Mouse (Mus musculus): ENCODE data around the gene Spaca1. TPM values are rescaled to one million over a fixed set of nuclear protein-coding genes. Genes with fewer than 3 reads are reported as not detected.
"Not testable (repeated sequence)": the region's sequence is repeated elsewhere in the genome, so short reads cannot be mapped to it uniquely, and the experiment has no call there.

The Spaca1 gene
- polyA plus RNA-seq (2014; fragmentation: Nextera tagmentation; extraction: Ambion mirVana), result 0.36 and 1.1 TPM in 2 replicates

DNA sequence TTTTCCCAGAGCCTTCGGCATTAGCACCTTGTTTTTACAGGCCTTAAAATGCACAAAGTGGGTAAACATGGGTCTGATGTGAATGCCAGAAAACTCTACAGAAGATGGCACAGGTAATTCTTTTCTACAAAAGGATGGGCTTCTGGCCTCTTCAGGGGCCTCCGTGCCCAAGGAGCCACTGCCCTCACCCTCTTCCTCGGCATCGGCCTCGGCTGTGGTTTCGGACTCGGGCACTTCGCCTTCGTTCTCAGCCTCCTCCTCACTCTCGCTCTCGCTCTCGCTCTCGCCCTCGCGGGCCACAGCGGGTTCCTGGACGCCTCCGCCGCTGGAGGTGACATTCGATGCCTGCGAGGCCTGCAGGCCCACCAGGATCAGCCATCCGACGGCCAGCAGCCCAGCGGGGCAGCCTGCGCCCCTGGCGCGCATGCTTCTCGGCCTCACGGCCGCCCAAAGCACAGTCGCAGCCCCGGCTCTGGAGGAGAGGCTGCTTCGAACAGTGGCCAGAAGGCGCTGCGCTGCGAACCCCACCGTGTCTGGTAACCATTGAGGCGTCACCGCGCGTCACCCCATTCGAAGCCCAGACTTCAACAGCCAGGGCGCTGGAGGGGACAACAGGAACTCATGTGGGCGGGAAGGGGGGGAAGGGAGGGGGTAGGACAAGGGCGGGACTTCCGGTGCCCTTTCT lies at the start of gene Spaca1:
Gene Spaca1 (minus strand): TSS at position 621 of the 685 bp plus-strand sequence.
- DNase-seq, result peak; percentile 26
- no peak within 1 kb of the TSS for H3K27ac ChIP-seq (replicated peaks; ENCODE audit: low read depth, low read length)
- H3K36me3 ChIP-seq (ENCODE audit: control insufficient read depth, insufficient read depth, low read length), result no peaks in the 10 kb centered on the region
- H3K4me1 ChIP-seq (ENCODE audit: control insufficient read depth, insufficient read depth, low read length), result 0 out of 2 replicates have a peak, but pooled peaks cover 4% of the 10 kb centered on the region
- 34% methylated on average over 46 of the region's 46 CpGs for WGBS
- no peak for ATAC-seq (ENCODE audit: low FRiP score, low TSS enrichment)
- peak within 1 kb of the TSS; percentile 53 for H3K4me2 ChIP-seq (ENCODE audit: low read length)
- no peaks in the 10 kb centered on the region for H3K27me3 ChIP-seq (ENCODE audit: control insufficient read depth, insufficient read depth, low read length)
- H3K4me3 ChIP-seq (replicated peaks; ENCODE audit: low read depth, low read length), result peak within 1 kb of the TSS; percentile 24
- peak within 1 kb of the TSS; percentile 29; the same call in 1 of the 2 replicates for H3K9ac ChIP-seq (replicated peaks; ENCODE audit: low read length)
- H3K9me3 ChIP-seq (ENCODE audit: control insufficient read depth, low read length), result no peaks in the 10 kb centered on the region

DNA sequence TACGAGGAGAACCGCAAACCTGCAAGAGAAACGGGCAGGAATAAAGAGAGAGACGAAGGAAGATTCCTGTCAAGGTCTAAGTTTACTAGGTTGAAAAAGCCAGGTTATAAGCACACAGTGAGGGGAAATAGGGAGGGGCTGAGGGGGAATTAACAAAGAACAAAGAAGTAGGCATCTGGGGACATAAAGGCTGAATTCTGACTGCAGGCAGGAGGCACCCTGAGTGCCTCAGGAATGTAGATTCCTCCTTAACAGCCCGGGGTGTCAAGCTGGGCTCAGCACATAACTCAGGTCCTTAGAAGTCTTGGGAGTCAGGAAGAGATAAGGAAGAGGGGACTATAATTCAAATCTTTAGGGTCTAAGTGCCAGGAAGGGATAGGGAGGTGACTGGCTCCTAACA lies 37.3 kb upstream of the Spaca1 start:
- not testable (repeated sequence) for H3K4me2 ChIP-seq (ENCODE audit: low read length); ATAC-seq (ENCODE audit: low FRiP score, low TSS enrichment); H3K36me3 ChIP-seq (ENCODE audit: control insufficient read depth, insufficient read depth, low read length); H3K9ac ChIP-seq (replicated peaks; ENCODE audit: low read length); H3K4me1 ChIP-seq (ENCODE audit: control insufficient read depth, insufficient read depth, low read length); H3K27me3 ChIP-seq (ENCODE audit: control insufficient read depth, insufficient read depth, low read length); H3K9me3 ChIP-seq (ENCODE audit: control insufficient read depth, low read length); H3K4me3 ChIP-seq (replicated peaks; ENCODE audit: low read depth, low read length); DNase-seq; H3K27ac ChIP-seq (replicated peaks; ENCODE audit: low read depth, low read length)
- 91% methylated on average over 5 of the region's 5 CpGs for WGBS

DNA sequence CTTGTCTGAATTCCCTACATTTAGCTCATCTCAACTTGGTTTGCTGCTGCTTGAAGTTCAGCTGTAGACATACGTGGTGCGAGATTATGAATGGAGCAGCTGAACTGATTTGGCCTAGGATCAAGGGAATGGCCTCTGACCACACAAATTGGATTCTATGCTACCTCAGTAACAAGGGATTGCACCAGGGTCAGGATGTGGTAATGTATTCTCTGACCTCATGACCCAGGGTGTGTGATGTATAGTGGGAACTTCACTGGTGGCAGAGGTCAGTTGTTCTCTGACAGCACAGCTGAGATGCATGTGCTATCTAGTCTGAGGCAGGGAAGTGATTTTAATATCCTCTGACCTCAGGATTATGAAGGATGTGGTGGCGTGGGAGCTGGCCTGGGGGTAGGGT lies 31.1 kb upstream of the Spaca1 start:
- 82% methylated on average over 3 of the region's 3 CpGs for whole genome bisulfite sequencing
- Histone ChIP-seq H3K36me3 (ENCODE audit: control insufficient read depth, insufficient read depth, low read length) (no peaks in the 10 kb centered on the region), H3K4me1 (ENCODE audit: control insufficient read depth, insufficient read depth, low read length) (no peaks in the 10 kb centered on the region), H3K9me3 (ENCODE audit: control insufficient read depth, low read length) (no peaks in the 10 kb centered on the region), H3K4me2 (ENCODE audit: low read length) (no peak overlapping the region), H3K4me3 (replicated peaks; ENCODE audit: low read depth, low read length) (no peak overlapping the region), H3K9ac (replicated peaks; ENCODE audit: low read length) (no peak overlapping the region), H3K27me3 (ENCODE audit: control insufficient read depth, insufficient read depth, low read length) (no peaks in the 10 kb centered on the region), H3K27ac (replicated peaks; ENCODE audit: low read depth, low read length) (no peak overlapping the region)
- ATAC-seq (ENCODE audit: low FRiP score, low TSS enrichment) (no peak), DNase-seq (no peak)

DNA sequence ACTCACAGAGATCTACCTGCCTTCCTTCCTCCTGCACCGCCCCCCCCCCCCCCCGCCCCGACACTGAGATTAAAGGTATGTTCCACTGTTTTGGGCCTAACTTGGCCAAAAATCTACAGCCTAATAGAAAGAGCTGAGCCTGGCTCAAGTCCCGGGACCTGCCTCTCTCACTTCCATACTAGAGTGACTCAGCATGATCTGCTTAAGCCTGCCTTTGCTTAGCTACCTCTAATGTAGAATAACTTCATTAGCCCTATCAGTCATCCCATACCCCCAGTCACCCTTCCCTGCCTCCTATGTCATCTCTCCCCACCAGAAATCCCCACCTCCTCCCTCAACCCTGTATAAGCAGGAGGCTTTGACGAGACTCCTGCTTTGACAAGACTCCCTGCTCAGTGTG lies 19.0 kb upstream of the Spaca1 start:
- ATAC-seq (ENCODE audit: low FRiP score, low TSS enrichment) (no peak), DNase-seq (no peak)
- Histone ChIP-seq H3K4me1 (ENCODE audit: control insufficient read depth, insufficient read depth, low read length) (no peaks in the 10 kb centered on the region), H3K27me3 (ENCODE audit: control insufficient read depth, insufficient read depth, low read length) (no peaks in the 10 kb centered on the region), H3K27ac (replicated peaks; ENCODE audit: low read depth, low read length) (no peak overlapping the region), H3K9me3 (ENCODE audit: control insufficient read depth, low read length) (no peaks in the 10 kb centered on the region), H3K4me3 (replicated peaks; ENCODE audit: low read depth, low read length) (no peak overlapping the region), H3K36me3 (ENCODE audit: control insufficient read depth, insufficient read depth, low read length) (no peaks in the 10 kb centered on the region), H3K4me2 (ENCODE audit: low read length) (no peak overlapping the region), H3K9ac (replicated peaks; ENCODE audit: low read length) (no peak overlapping the region)
- WGBS, result 65% methylated on average over 3 of the region's 5 CpGs

DNA sequence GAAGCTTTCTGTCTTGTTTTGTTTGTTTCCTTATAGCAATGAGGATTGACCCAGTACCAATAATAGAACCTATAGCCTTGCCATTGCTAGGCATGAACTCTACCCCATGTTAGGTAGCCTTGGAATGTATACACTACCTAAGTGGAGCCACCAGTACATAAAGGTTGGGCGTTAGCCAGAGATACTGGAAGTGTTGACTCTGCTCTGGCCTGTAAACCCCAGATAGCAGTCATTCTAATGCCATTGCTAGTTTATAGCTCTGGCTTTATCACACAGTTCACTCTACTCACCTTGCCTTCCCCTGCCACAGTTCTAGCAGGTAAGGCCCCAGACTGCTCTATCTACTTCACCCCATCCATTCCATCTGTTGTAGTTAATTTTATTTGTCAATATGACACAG lies 8.3 kb upstream of the Spaca1 start:
- Histone ChIP-seq H3K4me2 (ENCODE audit: low read length) (no peak overlapping the region), H3K27ac (replicated peaks; ENCODE audit: low read depth, low read length) (no peak overlapping the region), H3K4me3 (replicated peaks; ENCODE audit: low read depth, low read length) (no peak overlapping the region), H3K9ac (replicated peaks; ENCODE audit: low read length) (no peak overlapping the region), H3K4me1 (ENCODE audit: control insufficient read depth, insufficient read depth, low read length) (no peaks in the 10 kb centered on the region), H3K36me3 (ENCODE audit: control insufficient read depth, insufficient read depth, low read length) (no peaks in the 10 kb centered on the region), H3K27me3 (ENCODE audit: control insufficient read depth, insufficient read depth, low read length) (no peaks in the 10 kb centered on the region), H3K9me3 (ENCODE audit: control insufficient read depth, low read length) (peaks cover 10% of the 10 kb centered on the region; the same call in 1 of the 2 replicates)
- WGBS, result 92% methylated on average over 1 of the region's 1 CpGs
- DNase-seq (no peak), ATAC-seq (ENCODE audit: low FRiP score, low TSS enrichment) (no peak)

DNA sequence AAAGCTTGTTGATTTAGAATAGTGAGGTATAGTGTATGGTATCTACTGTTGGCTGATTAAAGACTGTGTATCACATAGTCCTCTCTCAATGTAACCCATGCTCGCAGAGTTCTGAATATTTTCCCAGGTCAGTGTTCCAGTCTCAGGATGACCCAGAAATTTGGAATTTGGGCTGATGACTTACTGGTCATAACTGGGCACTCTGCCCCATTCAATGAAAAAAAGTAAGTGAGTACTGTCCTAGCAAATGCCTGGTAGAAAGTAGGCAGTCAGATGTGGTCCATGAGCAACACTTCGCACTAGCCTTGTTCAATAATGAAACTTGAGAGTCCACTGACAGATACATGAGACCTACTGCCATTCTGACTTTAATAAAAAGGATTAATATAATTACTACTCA lies 23.2 kb downstream of the Spaca1 start:
- H3K27ac ChIP-seq (replicated peaks; ENCODE audit: low read depth, low read length), result no peak overlapping the region
- DNase-seq (no peak), ATAC-seq (ENCODE audit: low FRiP score, low TSS enrichment) (no peak)
- WGBS, result 93% methylated on average over 2 of the region's 2 CpGs
- H3K4me2 ChIP-seq (ENCODE audit: low read length), result no peak overlapping the region
- H3K36me3 ChIP-seq (ENCODE audit: control insufficient read depth, insufficient read depth, low read length), result no peaks in the 10 kb centered on the region
- H3K9me3 ChIP-seq (ENCODE audit: control insufficient read depth, low read length), result no peaks in the 10 kb centered on the region
- no peak overlapping the region for H3K4me3 ChIP-seq (replicated peaks; ENCODE audit: low read depth, low read length)
- no peak overlapping the region for H3K9ac ChIP-seq (replicated peaks; ENCODE audit: low read length)
- no peaks in the 10 kb centered on the region for H3K4me1 ChIP-seq (ENCODE audit: control insufficient read depth, insufficient read depth, low read length)
- no peaks in the 10 kb centered on the region for H3K27me3 ChIP-seq (ENCODE audit: control insufficient read depth, insufficient read depth, low read length)

DNA sequence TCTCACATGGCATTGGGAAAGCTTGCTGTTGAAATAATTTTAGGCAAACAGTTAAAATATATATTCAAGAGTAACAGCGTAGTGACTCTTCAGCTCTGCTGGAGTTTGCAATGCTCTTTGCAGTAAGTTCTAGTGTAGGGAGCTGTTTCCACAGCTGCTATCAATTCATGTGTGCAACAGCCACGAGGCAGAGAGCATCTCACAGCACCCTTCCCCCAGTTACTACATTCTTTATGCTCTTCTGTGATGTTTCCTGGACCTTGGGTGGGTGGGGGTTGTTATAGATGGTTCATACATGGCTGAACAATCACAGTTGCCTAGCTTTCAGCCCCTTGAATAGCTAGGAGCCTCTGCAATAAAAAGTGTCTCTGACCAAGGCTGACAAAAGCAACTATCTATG lies 28.5 kb downstream of the Spaca1 start:
- no peaks in the 10 kb centered on the region for H3K4me1 ChIP-seq (ENCODE audit: control insufficient read depth, insufficient read depth, low read length)
- WGBS, result 53% methylated on average over 2 of the region's 2 CpGs

DNA sequence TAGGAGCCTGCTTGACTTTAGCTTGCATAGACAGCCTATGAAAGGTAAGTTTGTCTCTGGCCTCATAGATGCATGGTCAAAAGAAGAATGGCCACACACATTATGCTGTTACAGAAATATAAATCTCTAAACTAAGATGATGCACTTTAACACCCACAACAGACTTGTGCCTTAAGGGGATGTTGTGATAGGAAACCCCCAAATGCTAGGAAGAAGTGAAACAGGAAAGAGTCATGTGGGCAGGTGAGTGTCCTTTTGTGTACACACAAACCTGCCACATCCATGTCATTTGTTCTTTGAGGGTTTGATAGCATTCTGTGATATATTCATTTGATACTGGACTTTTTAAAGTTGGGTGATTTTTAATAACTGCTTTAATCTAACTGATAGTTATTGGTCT lies 53.6 kb downstream of the Spaca1 start:
- no peak for ATAC-seq (ENCODE audit: low FRiP score, low TSS enrichment)
- Histone ChIP-seq H3K4me1 (ENCODE audit: control insufficient read depth, insufficient read depth, low read length) (no peaks in the 10 kb centered on the region), H3K4me3 (replicated peaks; ENCODE audit: low read depth, low read length) (no peak overlapping the region), H3K9me3 (ENCODE audit: control insufficient read depth, low read length) (no peaks in the 10 kb centered on the region), H3K27me3 (ENCODE audit: control insufficient read depth, insufficient read depth, low read length) (no peaks in the 10 kb centered on the region), H3K27ac (replicated peaks; ENCODE audit: low read depth, low read length) (no peak overlapping the region), H3K9ac (replicated peaks; ENCODE audit: low read length) (no peak overlapping the region), H3K36me3 (ENCODE audit: control insufficient read depth, insufficient read depth, low read length) (no peaks in the 10 kb centered on the region), H3K4me2 (ENCODE audit: low read length) (no peak overlapping the region)
- DNase-seq, result no peak

More for the DNA sequence above, 28.5 kb downstream of the Spaca1 start:
- Histone ChIP-seq H3K27ac (replicated peaks; ENCODE audit: low read depth, low read length) (no peak overlapping the region), H3K27me3 (ENCODE audit: control insufficient read depth, insufficient read depth, low read length) (no peaks in the 10 kb centered on the region), H3K4me2 (ENCODE audit: low read length) (no peak overlapping the region), H3K9ac (replicated peaks; ENCODE audit: low read length) (no peak overlapping the region), H3K36me3 (ENCODE audit: control insufficient read depth, insufficient read depth, low read length) (no peaks in the 10 kb centered on the region), H3K9me3 (ENCODE audit: control insufficient read depth, low read length) (no peaks in the 10 kb centered on the region), H3K4me3 (replicated peaks; ENCODE audit: low read depth, low read length) (no peak overlapping the region)
- ATAC-seq (ENCODE audit: low FRiP score, low TSS enrichment), result no peak
- no peak for DNase-seq

DNA sequence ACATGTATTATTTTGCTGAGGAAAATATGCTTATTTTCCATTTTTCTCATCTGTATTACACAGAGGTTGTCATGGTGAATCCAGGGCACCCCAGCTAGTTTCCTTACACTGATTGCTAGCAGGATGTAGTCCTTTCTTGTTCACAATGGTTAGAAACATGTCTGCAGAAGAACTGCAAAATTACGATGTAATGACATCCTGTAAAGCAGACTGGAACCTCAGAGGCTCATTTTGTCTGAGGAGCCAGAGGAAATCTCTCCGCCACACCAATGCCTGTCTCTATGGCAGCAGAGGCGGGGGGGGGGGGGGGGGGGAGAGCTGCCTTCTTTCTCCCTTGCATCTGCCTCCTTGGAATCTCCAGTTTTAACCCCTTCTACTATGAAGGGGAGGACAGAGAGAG lies 57.3 kb downstream of the Spaca1 start:
- no peak overlapping the region for H3K27ac ChIP-seq (replicated peaks; ENCODE audit: low read depth, low read length)
- ATAC-seq (ENCODE audit: low FRiP score, low TSS enrichment), result no peak
- WGBS, result 42% methylated on average over 3 of the region's 3 CpGs

More for the DNA sequence above, 57.3 kb downstream of the Spaca1 start:
- Histone ChIP-seq H3K9me3 (ENCODE audit: control insufficient read depth, low read length) (no peaks in the 10 kb centered on the region), H3K27me3 (ENCODE audit: control insufficient read depth, insufficient read depth, low read length) (no peaks in the 10 kb centered on the region), H3K9ac (replicated peaks; ENCODE audit: low read length) (no peak overlapping the region), H3K36me3 (ENCODE audit: control insufficient read depth, insufficient read depth, low read length) (no peaks in the 10 kb centered on the region), H3K4me2 (ENCODE audit: low read length) (no peak overlapping the region), H3K4me1 (ENCODE audit: control insufficient read depth, insufficient read depth, low read length) (no peaks in the 10 kb centered on the region), H3K4me3 (replicated peaks; ENCODE audit: low read depth, low read length) (no peak overlapping the region)
- peak; percentile 15 for DNase-seq

Measured in midbrain, embryonic 14.5 days (tissue).